In the genomic region with DNA sequence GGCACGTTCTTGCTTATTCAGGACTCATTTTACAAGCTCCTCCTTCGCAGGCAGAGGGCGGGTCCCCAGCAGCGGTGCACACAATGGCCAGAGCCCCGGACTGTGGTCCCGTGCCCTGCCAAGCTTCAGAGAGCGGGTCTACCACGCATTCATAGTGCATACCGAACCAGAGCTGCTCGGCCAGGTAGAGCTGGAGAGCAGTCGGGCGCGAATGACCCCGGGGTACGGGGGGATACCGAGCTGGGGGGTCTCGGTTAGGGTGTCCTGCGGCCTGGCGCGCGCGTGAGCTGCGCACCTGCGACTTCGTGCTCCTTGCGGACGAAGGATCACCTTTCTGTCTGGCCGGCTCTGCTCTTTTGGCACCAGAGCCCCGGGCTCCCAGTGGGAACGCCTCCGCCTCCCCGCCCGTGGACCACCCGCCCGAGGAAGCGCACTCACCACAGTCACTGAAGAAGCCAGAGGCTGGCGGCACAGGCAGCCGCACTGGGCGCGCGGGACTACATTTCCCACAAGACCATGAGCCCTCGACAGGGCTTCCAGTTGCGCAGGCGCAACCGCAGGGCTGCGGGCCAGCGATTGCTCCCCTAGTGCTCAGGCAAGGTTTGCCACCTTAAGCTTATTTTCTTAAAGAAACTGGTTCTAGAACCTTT, we compare ENCODE assay signal across 8 mouse cellular contexts. TPM values are rescaled to one million over a fixed set of nuclear protein-coding genes. Genes with fewer than 3 reads are reported as not detected.
DNase-seq lines count a peak whose midpoint lies in the region; ATAC-seq lines count a peak whose summit lies in the region.

Gene Zfp2 (minus strand): TSS at position 495 of the 650 bp plus-strand sequence.

- ATAC-seq in common myeloid progenitor, adult 5-6 weeks (replicated peaks; ENCODE audit: low read depth, poor library complexity, severe bottlenecking): peak; percentile 99
- ATAC-seq in inflammation-experienced regulatory T-cells, adult 6 months: peak; percentile 25

- DNase-seq in adipocyte (ENCODE audit: low spot score): peak; percentile 90
- peak; percentile 93 for DNase-seq in gastrocnemius, postnatal 14 days
- DNase-seq in left cerebral cortex, adult 9 months (ENCODE audit: low spot score in 2 of 2): peak; percentile 78 to 95
- peak; percentile 94 for DNase-seq in right cerebral cortex, postnatal 14 days
- peak; percentile 81 for DNase-seq in urinary bladder, postnatal 25 days (ENCODE audit: low spot score)

- intact Hi-C loops in gastrocnemius, postnatal 14 days (cut with DNase I; ENCODE audit: low total_unique reads): no loop called here

- peaks cover 23% of the 10 kb centered on the region for H3K9me3 ChIP-seq in megakaryocyte, embryonic 14.5 days

- H3K4me1 ChIP-seq in megakaryocyte, embryonic 14.5 days: peaks cover 6% of the 10 kb centered on the region

- peaks cover 3% of the 10 kb centered on the region for H3K27me3 ChIP-seq in megakaryocyte, embryonic 14.5 days (replicated peaks)

- H3K4me3 ChIP-seq in megakaryocyte, embryonic 14.5 days (replicated peaks): peak within 1 kb of the TSS; percentile 94

- peaks cover 6% of the 10 kb centered on the region for H3K36me3 ChIP-seq in megakaryocyte, embryonic 14.5 days (replicated peaks; ENCODE audit: low read length)

RNA-seq across cellular contexts. Expression of gene Zfp2, which starts in this region (rescaled TPM):
- total RNA-seq in common myeloid progenitor, adult 5-6 weeks (2017): 5.6 and 5.9 TPM in 2 replicates
- 1 to 10 TPM; 1.9 to 2.4 TPM for total RNA-seq in gastrocnemius, postnatal 14 days (2021)
- under 1 TPM in 1 of 3 experiments, not detected in 2; 0.20 TPM for polyA plus RNA-seq in inflammation-experienced regulatory T-cells, adult 6 months (2017; shearing (Covaris generic))
- not detected in 2 replicates for polyA plus RNA-seq in megakaryocyte, embryonic 14.5 days (2012; ENCODE audit: insufficient read depth, low replicate concordance)

Comparison
In these comparisons a context has a peak if more than half of its experiments do, and no peak if none do; other contexts are left out.
1. Peak in every context shown above with its lines: DNase-seq, ATAC-seq and H3K4me3 ChIP-seq.
2. Peak in ATAC-seq in inflammation-experienced regulatory T-cells, adult 6 months; RNA of the gene not detected or under 1 TPM.